Mouse (Mus musculus): ENCODE results near the gene 2510039O18Rik. TPM values are rescaled to one million over a fixed set of nuclear protein-coding genes. Genes with fewer than 3 reads are reported as not detected.

Gene 2510039O18Rik
- polyA plus RNA-seq, 1 experiment from 2014 or later = 12.8 TPM

GRCm38 (mm10) chr4:147968816-147969215 is 28.1 kb downstream of the 2510039O18Rik start:
- no peak overlapping the region for H3K27ac ChIP-seq
- H3K9ac ChIP-seq = no peak overlapping the region
- 81% methylated on average over 2 of the region's 2 CpGs for WGBS
- no peak overlapping the region for H3K4me3 ChIP-seq
- H3K27me3 ChIP-seq (replicated peaks) = 0 out of 2 replicates have a peak, but pooled peaks cover 3% of the 10 kb centered on the region
- no peak overlapping the region for H3K4me2 ChIP-seq
- ATAC-seq (replicated peaks) = no peak
- no peaks in the 10 kb centered on the region for H3K9me3 ChIP-seq
- H3K36me3 ChIP-seq (replicated peaks) = no peaks in the 10 kb centered on the region
- H3K4me1 ChIP-seq = no peaks in the 10 kb centered on the region

- no peaks in the 10 kb centered on the region for H3K36me3 ChIP-seq (replicated peaks)
- WGBS = 52% methylated on average over 9 of the region's 9 CpGs
- H3K4me1 ChIP-seq = no peaks in the 10 kb centered on the region
Measured at GRCm38 (mm10) chr4:147969337-147969736, 28.6 kb downstream of the 2510039O18Rik start.

GRCm38 (mm10) chr4:147976237-147976636 is 35.5 kb downstream of the 2510039O18Rik start:
- 80% methylated on average over 3 of the region's 3 CpGs for WGBS

More at GRCm38 (mm10) chr4:147969337-147969736, 28.6 kb downstream of the 2510039O18Rik start:
- 0 out of 2 replicates have a peak, but pooled peaks cover 3% of the 10 kb centered on the region for H3K27me3 ChIP-seq (replicated peaks)
- no peak overlapping the region for H3K4me2 ChIP-seq
- no peak overlapping the region for H3K9ac ChIP-seq
- no peaks in the 10 kb centered on the region for H3K9me3 ChIP-seq
- no peak for ATAC-seq (replicated peaks)
- H3K27ac ChIP-seq = no peak overlapping the region
- H3K4me3 ChIP-seq = no peak overlapping the region

GRCm38 (mm10) chr4:147977726-147978125 is 37.0 kb downstream of the 2510039O18Rik start:
- Histone ChIP-seq H3K9me3 (no peaks in the 10 kb centered on the region), H3K27ac (no peak overlapping the region), H3K4me2 (no peak overlapping the region), H3K9ac (no peak overlapping the region), H3K4me1 (no peaks in the 10 kb centered on the region), H3K27me3 (replicated peaks) (no peaks in the 10 kb centered on the region), H3K36me3 (replicated peaks) (no peaks in the 10 kb centered on the region), H3K4me3 (no peak overlapping the region)
- WGBS = 84% methylated on average over 4 of the region's 4 CpGs
- ATAC-seq (replicated peaks) = no peak

More at GRCm38 (mm10) chr4:147976237-147976636, 35.5 kb downstream of the 2510039O18Rik start:
- Histone ChIP-seq H3K27ac (no peak overlapping the region), H3K9ac (no peak overlapping the region), H3K27me3 (replicated peaks) (no peaks in the 10 kb centered on the region), H3K4me2 (no peak overlapping the region), H3K36me3 (replicated peaks) (no peaks in the 10 kb centered on the region), H3K9me3 (no peaks in the 10 kb centered on the region), H3K4me3 (no peak overlapping the region), H3K4me1 (no peaks in the 10 kb centered on the region)
- no peak for ATAC-seq (replicated peaks)

- 92% methylated on average over 6 of the region's 6 CpGs for WGBS
- no peak overlapping the region for H3K9ac ChIP-seq
- H3K36me3 ChIP-seq (replicated peaks) = no peaks in the 10 kb centered on the region
- H3K9me3 ChIP-seq = no peaks in the 10 kb centered on the region
- ATAC-seq (replicated peaks) = no peak
- H3K4me3 ChIP-seq = no peak overlapping the region
- H3K4me1 ChIP-seq = no peaks in the 10 kb centered on the region
- no peak overlapping the region for H3K4me2 ChIP-seq
- H3K27ac ChIP-seq = no peak overlapping the region
- H3K27me3 ChIP-seq (replicated peaks) = no peaks in the 10 kb centered on the region
Measured at GRCm38 (mm10) chr4:147978391-147978790, 37.7 kb downstream of the 2510039O18Rik start.

- no peak overlapping the region for H3K4me2 ChIP-seq
- H3K36me3 ChIP-seq (replicated peaks) = no peaks in the 10 kb centered on the region
- H3K9ac ChIP-seq = no peak overlapping the region
- H3K4me3 ChIP-seq = no peak overlapping the region
- no peaks in the 10 kb centered on the region for H3K4me1 ChIP-seq
- H3K27ac ChIP-seq = no peak overlapping the region
- 74% methylated on average over 7 of the region's 7 CpGs for WGBS
- H3K9me3 ChIP-seq = no peaks in the 10 kb centered on the region
- H3K27me3 ChIP-seq (replicated peaks) = no peaks in the 10 kb centered on the region
- ATAC-seq (replicated peaks) = no peak
Measured at GRCm38 (mm10) chr4:147979441-147979860, 38.8 kb downstream of the 2510039O18Rik start.

- Histone ChIP-seq H3K9me3 (no peaks in the 10 kb centered on the region), H3K4me3 (no peak within 1 kb of the TSS), H3K36me3 (replicated peaks) (no peaks in the 10 kb centered on the region), H3K27me3 (replicated peaks) (no peaks in the 10 kb centered on the region), H3K4me1 (no peaks in the 10 kb centered on the region), H3K27ac (no peak within 1 kb of the TSS), H3K9ac (no peak within 1 kb of the TSS), H3K4me2 (no peak within 1 kb of the TSS)
- no peak for ATAC-seq (replicated peaks)
- WGBS = 36% methylated on average over 20 of the region's 20 CpGs
Measured at GRCm38 (mm10) chr4:147985205-147986132, 44.8 kb downstream of the 2510039O18Rik start, which contains the start of gene Nppb. Nppb (plus strand) TSS chr4:147985788.

GRCm38 (mm10) chr4:147993571-147994095 is 52.9 kb downstream of the 2510039O18Rik start:
- H3K36me3 ChIP-seq (replicated peaks) = no peaks in the 10 kb centered on the region
- no peak overlapping the region for H3K4me3 ChIP-seq
- H3K4me1 ChIP-seq = no peaks in the 10 kb centered on the region
- no peak overlapping the region for H3K4me2 ChIP-seq
- no peak for ATAC-seq (replicated peaks)
- no peak overlapping the region for H3K9ac ChIP-seq
- H3K27me3 ChIP-seq (replicated peaks) = no peaks in the 10 kb centered on the region
- H3K9me3 ChIP-seq = no peaks in the 10 kb centered on the region
- 66% methylated on average over 7 of the region's 7 CpGs for WGBS
- no peak overlapping the region for H3K27ac ChIP-seq

- Histone ChIP-seq H3K9me3 (no peaks in the 10 kb centered on the region), H3K36me3 (replicated peaks) (no peaks in the 10 kb centered on the region), H3K4me2 (no peak overlapping the region), H3K27ac (no peak overlapping the region), H3K4me1 (peaks cover 4% of the 10 kb centered on the region), H3K27me3 (replicated peaks) (no peaks in the 10 kb centered on the region), H3K4me3 (no peak overlapping the region), H3K9ac (no peak overlapping the region)
- WGBS = 77% methylated on average over 3 of the region's 3 CpGs
- ATAC-seq (replicated peaks) = no peak
Measured at GRCm38 (mm10) chr4:147995311-147995710, 54.6 kb downstream of the 2510039O18Rik start.

Other genes with a start within 250 kb of the 2510039O18Rik start
- not detected in 2 replicates for gene Zfp534, start 238.3 kb upstream of the 2510039O18Rik start, polyA plus RNA-seq (2015; fragmentation: Nextera tagmentation; extraction: Ambion mirVana)
- 2.7 and 3.4 TPM in 2 replicates for gene Zfp984, start 131.1 kb upstream of the 2510039O18Rik start, polyA plus RNA-seq (2015; fragmentation: Nextera tagmentation; extraction: Ambion mirVana)
- 7.5 and 7.6 TPM in 2 replicates for gene Zfp933, start 92.5 kb upstream of the 2510039O18Rik start, polyA plus RNA-seq (2015; fragmentation: Nextera tagmentation; extraction: Ambion mirVana)
- gene Miip, start 72.1 kb upstream of the 2510039O18Rik start, polyA plus RNA-seq (2015; fragmentation: Nextera tagmentation; extraction: Ambion mirVana) = 43.3 and 48.3 TPM in 2 replicates
- gene Fv1, start 71.9 kb upstream of the 2510039O18Rik start, polyA plus RNA-seq (2015; fragmentation: Nextera tagmentation; extraction: Ambion mirVana) = 9.5 and 9.7 TPM in 2 replicates
- gene Mfn2, start 36.2 kb upstream of the 2510039O18Rik start, polyA plus RNA-seq (2015; fragmentation: Nextera tagmentation; extraction: Ambion mirVana) = 101 and 104 TPM in 2 replicates
- gene Plod1, start 4.1 kb upstream of the 2510039O18Rik start, polyA plus RNA-seq (2015; fragmentation: Nextera tagmentation; extraction: Ambion mirVana) = 20.2 and 22.7 TPM in 2 replicates
- gene Nppb, start 44.9 kb downstream of the 2510039O18Rik start, polyA plus RNA-seq (2015; fragmentation: Nextera tagmentation; extraction: Ambion mirVana) = not detected in 2 replicates
- 3.6 and 6.4 TPM in 2 replicates for gene Nppa, start 59.8 kb downstream of the 2510039O18Rik start, polyA plus RNA-seq (2015; fragmentation: Nextera tagmentation; extraction: Ambion mirVana)
- gene Clcn6, start 97.9 kb downstream of the 2510039O18Rik start, polyA plus RNA-seq (2015; fragmentation: Nextera tagmentation; extraction: Ambion mirVana) = 36.2 and 38.0 TPM in 2 replicates
- 23.2 and 24.8 TPM in 2 replicates for gene Mthfr, start 98.2 kb downstream of the 2510039O18Rik start, polyA plus RNA-seq (2015; fragmentation: Nextera tagmentation; extraction: Ambion mirVana)
- gene Agtrap, start 147.1 kb downstream of the 2510039O18Rik start, polyA plus RNA-seq (2015; fragmentation: Nextera tagmentation; extraction: Ambion mirVana) = 5.5 and 6.4 TPM in 2 replicates
- 99.2 and 112 TPM in 2 replicates for gene Mad2l2, start 189.5 kb downstream of the 2510039O18Rik start, polyA plus RNA-seq (2015; fragmentation: Nextera tagmentation; extraction: Ambion mirVana)
- 15.1 and 15.7 TPM in 2 replicates for gene Draxin, start 189.8 kb downstream of the 2510039O18Rik start, polyA plus RNA-seq (2015; fragmentation: Nextera tagmentation; extraction: Ambion mirVana)
- 21.6 and 21.7 TPM in 2 replicates for gene Fbxo6, start 211.2 kb downstream of the 2510039O18Rik start, polyA plus RNA-seq (2015; fragmentation: Nextera tagmentation; extraction: Ambion mirVana)
- 93.3 and 97.6 TPM in 2 replicates for gene Fbxo44, start 219.6 kb downstream of the 2510039O18Rik start, polyA plus RNA-seq (2015; fragmentation: Nextera tagmentation; extraction: Ambion mirVana)
- 5.9 and 6.2 TPM in 2 replicates for gene Fbxo2, start 219.7 kb downstream of the 2510039O18Rik start, polyA plus RNA-seq (2015; fragmentation: Nextera tagmentation; extraction: Ambion mirVana)

Measured in midbrain, embryonic 15.5 days (tissue).